Mouse (Mus musculus) heart, postnatal 0 days (tissue): ENCODE measurements around the gene Sh2b2. TPM values are rescaled to one million over a fixed set of nuclear protein-coding genes. Genes with fewer than 3 reads are reported as not detected.

Source experiments
- ATAC-seq: fragments of 200-750 bp; cut with Nextera tagmentation; 2 replicates; pipeline ENCODE4 v1.8.0; 2017; ENCODE audit warnings: low read depth, moderate number of reproducible peaks, moderate library complexity; ENCODE audit not compliant: insufficient read depth
- DNase-seq: peaks from one replicate; pipeline ENCODE4 v3.0.0-alpha.2; 2016; ENCODE audit warnings: low spot score
- H3K27ac ChIP-seq: fragments of 300-500 bp; sonication (generic); 2 replicates; pipeline ENCODE4 v1.5.1; 2014; ENCODE audit warnings: low read depth, mild to moderate bottlenecking
- H3K27me3 ChIP-seq: fragments of 300-500 bp; sonication (generic); 2 replicates; pipeline ENCODE4 v1.6.1; 2014; ENCODE audit warnings: low read length, mixed read lengths; ENCODE audit not compliant: control insufficient read depth, insufficient read depth
- H3K36me3 ChIP-seq: fragments of 300-500 bp; sonication (generic); replicated peaks from 2 replicates; pipeline ENCODE4 v1.6.1; 2014; ENCODE audit warnings: low read length, mixed read lengths; ENCODE audit not compliant: control insufficient read depth, insufficient read depth
- H3K4me1 ChIP-seq: fragments of 300-500 bp; sonication (generic); 2 replicates; pipeline ENCODE4 v1.6.1; 2014; ENCODE audit warnings: antibody characterized with exemption; ENCODE audit not compliant: control insufficient read depth, insufficient read depth
- H3K4me2 ChIP-seq: fragments of 300-500 bp; sonication (generic); 2 replicates; pipeline ENCODE4 v1.6.1; 2014; ENCODE audit warnings: low read depth, mild to moderate bottlenecking, low read length, moderate library complexity
- H3K4me3 ChIP-seq: fragments of 300-500 bp; sonication (generic); 2 replicates; pipeline ENCODE4 v1.5.1; 2014; ENCODE audit warnings: low read depth, low read length
- H3K9ac ChIP-seq: fragments of 300-500 bp; sonication (generic); replicated peaks from 2 replicates; pipeline ENCODE4 v1.6.1; 2014; ENCODE audit warnings: low read depth, low read length, mixed read lengths
- H3K9me3 ChIP-seq: fragments of 300-500 bp; sonication (generic); replicated peaks from 2 replicates; pipeline ENCODE4 v1.6.1; 2016; ENCODE audit warnings: low read length; ENCODE audit not compliant: control insufficient read depth
- CTCF ChIP-seq: IDR thresholded peaks from 2 replicates; pipeline ENCODE4 v1.5.1; 2016; ENCODE audit warnings: antibody characterized with exemption, control low read depth, low read depth
- EP300 ChIP-seq: IDR thresholded peaks from 2 replicates; pipeline ENCODE4 v1.6.1; 2016; ENCODE audit warnings: antibody characterized with exemption, low read depth
- WGBS: fragments of 180-500 bp; shearing (Covaris S2); extraction: QIAGEN DNeasy Blood & Tissue Kit; methylation state at CpG from one replicate; pipeline ENCODE4 v1.1.7; 2014; 5-methylcytosine and 5-hydroxymethylcytosine counted together
- polyA plus RNA-seq: library from polyadenylated mRNA; unstranded; fragments of >200 nt; fragmentation: Nextera tagmentation; extraction: Ambion mirVana; gene quantifications from 2 replicates; pipeline ENCODE4 v1.2.1, GENCODE M21; 2015
- total RNA-seq: library from RNA; depleted of rRNA; stranded (reverse); fragments of >200 nt; gene quantifications from 2 replicates; pipeline ENCODE4 v1.2.3, GENCODE M21; 2014; ENCODE audit warnings: low replicate concordance; rRNA removed

The Sh2b2 gene
- 0.97 and 2.0 TPM in 2 replicates for total RNA-seq
- 0.41 and 0.63 TPM in 2 replicates for polyA plus RNA-seq

GRCm38 (mm10) chr5:136246452-136246838 is at the start of gene Sh2b2:
Sh2b2 (minus strand) TSS chr5:136246556.
- TF ChIP-seq EP300: no peak
- no peak for TF ChIP-seq CTCF
- Histone ChIP-seq H3K9me3 (no peaks in the 10 kb centered on the region), H3K27ac (peak within 1 kb of the TSS; percentile 78; the same call in 1 of the 2 replicates), H3K27me3 (peaks cover 21% of the 10 kb centered on the region), H3K9ac (no peak within 1 kb of the TSS), H3K4me3 (peak within 1 kb of the TSS; percentile 67), H3K4me2 (peak within 1 kb of the TSS; percentile 93), H3K36me3 (no peaks in the 10 kb centered on the region), H3K4me1 (peaks cover 8% of the 10 kb centered on the region; the same call in 1 of the 2 replicates)
- ATAC-seq (no peak), DNase-seq (no peak)
- WGBS: 83% methylated on average over 2 of the region's 2 CpGs

GRCm38 (mm10) chr5:136292971-136293418 is 46.6 kb upstream of the Sh2b2 start:
- H3K9ac ChIP-seq: no peak overlapping the region
- peak overlapping the region; percentile 48 for H3K27ac ChIP-seq
- no peaks in the 10 kb centered on the region for H3K27me3 ChIP-seq
- peaks cover 5% of the 10 kb centered on the region; the same call in 1 of the 2 replicates for H3K36me3 ChIP-seq
- peaks cover 24% of the 10 kb centered on the region for H3K4me1 ChIP-seq
- 37% methylated on average over 4 of the region's 4 CpGs for WGBS
- 0 out of 2 replicates have a peak, but pooled peaks have one; percentile 8 for TF ChIP-seq EP300
- TF ChIP-seq CTCF: no peak
- H3K9me3 ChIP-seq: no peaks in the 10 kb centered on the region
- no peak overlapping the region for H3K4me3 ChIP-seq
- ATAC-seq (peak; percentile 82), DNase-seq (peak; percentile 73)
- no peak overlapping the region for H3K4me2 ChIP-seq

- ATAC-seq (no peak), DNase-seq (no peak)
- H3K9ac ChIP-seq: no peak overlapping the region
- H3K27me3 ChIP-seq: no peaks in the 10 kb centered on the region
- no peak overlapping the region for H3K4me3 ChIP-seq
- H3K27ac ChIP-seq: peak overlapping the region; percentile 48; the same call in 1 of the 2 replicates
- 80% methylated on average over 2 of the region's 2 CpGs for WGBS
- no peaks in the 10 kb centered on the region for H3K9me3 ChIP-seq
- peaks cover 7% of the 10 kb centered on the region; the same call in 1 of the 2 replicates for H3K36me3 ChIP-seq
- H3K4me1 ChIP-seq: peaks cover 24% of the 10 kb centered on the region
- H3K4me2 ChIP-seq: no peak overlapping the region
- TF ChIP-seq EP300: no peak
- no peak for TF ChIP-seq CTCF
Measured at GRCm38 (mm10) chr5:136292361-136292760, 46.0 kb upstream of the Sh2b2 start.

- Histone ChIP-seq H3K9me3 (no peaks in the 10 kb centered on the region), H3K27me3 (no peaks in the 10 kb centered on the region), H3K9ac (no peak overlapping the region), H3K4me1 (peaks cover 24% of the 10 kb centered on the region), H3K4me2 (no peak overlapping the region), H3K27ac (no peak overlapping the region), H3K36me3 (0 out of 2 replicates have a peak, but pooled peaks cover 10% of the 10 kb centered on the region), H3K4me3 (no peak overlapping the region)
- DNase-seq: no peak
- ATAC-seq: no peak
- WGBS: 93% methylated on average over 2 of the region's 2 CpGs
- TF ChIP-seq CTCF (no peak), EP300 (no peak)
Measured at GRCm38 (mm10) chr5:136291562-136291961, 45.2 kb upstream of the Sh2b2 start.

GRCm38 (mm10) chr5:136289776-136290175 is 43.4 kb upstream of the Sh2b2 start:
- H3K27ac ChIP-seq: no peak overlapping the region
- 65% methylated on average over 3 of the region's 3 CpGs for WGBS
- H3K4me3 ChIP-seq: no peak overlapping the region
- H3K9ac ChIP-seq: no peak overlapping the region
- no peaks in the 10 kb centered on the region for H3K9me3 ChIP-seq
- H3K4me2 ChIP-seq: no peak overlapping the region
- DNase-seq: peak; percentile 7
- no peaks in the 10 kb centered on the region for H3K27me3 ChIP-seq
- H3K4me1 ChIP-seq: peaks cover 24% of the 10 kb centered on the region
- H3K36me3 ChIP-seq: peaks cover 28% of the 10 kb centered on the region
- TF ChIP-seq CTCF (no peak), EP300 (no peak)
- no peak for ATAC-seq
